Mouse (Mus musculus) embryonic facial prominence, embryonic 14.5 days (tissue): ENCODE data around the gene Tnfsf12. TPM values are rescaled to one million over a fixed set of nuclear protein-coding genes. Genes with fewer than 3 reads are reported as not detected.

Experiments used
- ATAC-seq: fragments of 200-750 bp; cut with Nextera tagmentation; 2 replicates; pipeline ENCODE4 v1.8.0; 2017; ENCODE audit warnings: low read depth, moderate number of reproducible peaks, moderate TSS enrichment
- DNase-seq: peaks from one replicate; pipeline ENCODE4 v3.0.0-alpha.2; 2015; ENCODE audit warnings: low spot score
- H3K27ac ChIP-seq: fragments of 300-500 bp; sonication (generic); replicated peaks from 2 replicates; pipeline ENCODE4 v1.5.1; 2014; ENCODE audit warnings: low read depth, mild to moderate bottlenecking, low read length, moderate library complexity
- H3K27me3 ChIP-seq: fragments of 300-500 bp; sonication (generic); replicated peaks from 2 replicates; pipeline ENCODE4 v1.6.1; 2014; ENCODE audit warnings: low read length; ENCODE audit not compliant: control insufficient read depth, insufficient read depth
- H3K36me3 ChIP-seq: fragments of 300-500 bp; sonication (generic); 2 replicates; pipeline ENCODE4 v1.6.1; 2014; ENCODE audit warnings: low read length, mixed read lengths; ENCODE audit not compliant: control insufficient read depth, insufficient read depth
- H3K4me1 ChIP-seq: fragments of 300-500 bp; sonication (generic); 2 replicates; pipeline ENCODE4 v1.6.1; 2014; ENCODE audit warnings: antibody characterized with exemption, low read length; ENCODE audit not compliant: control insufficient read depth, insufficient read depth
- H3K4me2 ChIP-seq: fragments of 300-500 bp; sonication (generic); 2 replicates; pipeline ENCODE4 v1.6.1; 2014; ENCODE audit warnings: low read depth, mild to moderate bottlenecking, low read length, moderate library complexity, mixed read lengths
- H3K4me3 ChIP-seq: fragments of 300-500 bp; sonication (generic); 2 replicates; pipeline ENCODE4 v1.5.1; 2014; ENCODE audit warnings: low read depth, mild to moderate bottlenecking, low read length
- H3K9ac ChIP-seq: fragments of 300-500 bp; sonication (generic); 2 replicates; pipeline ENCODE4 v1.6.1; 2014; ENCODE audit warnings: low read depth, mild to moderate bottlenecking, low read length, moderate library complexity, mixed read lengths
- H3K9me3 ChIP-seq: fragments of 300-500 bp; sonication (generic); 2 replicates; pipeline ENCODE4 v1.6.1; 2016; ENCODE audit warnings: low read length; ENCODE audit not compliant: control insufficient read depth
- WGBS: fragments of 180-500 bp; shearing (Covaris S2); extraction: QIAGEN DNeasy Blood & Tissue Kit; methylation state at CpG from one replicate; pipeline ENCODE4 v1.1.7; 2014; 5-methylcytosine and 5-hydroxymethylcytosine counted together
- polyA plus RNA-seq: library from polyadenylated mRNA; unstranded; fragments of >200 nt; fragmentation: Nextera tagmentation; extraction: Ambion mirVana; gene quantifications from 2 replicates; pipeline ENCODE4 v1.2.1, GENCODE M21; 2014

Gene Tnfsf12
- polyA plus RNA-seq, 1 experiment from 2014 or later, result 13.0 TPM

DNA sequence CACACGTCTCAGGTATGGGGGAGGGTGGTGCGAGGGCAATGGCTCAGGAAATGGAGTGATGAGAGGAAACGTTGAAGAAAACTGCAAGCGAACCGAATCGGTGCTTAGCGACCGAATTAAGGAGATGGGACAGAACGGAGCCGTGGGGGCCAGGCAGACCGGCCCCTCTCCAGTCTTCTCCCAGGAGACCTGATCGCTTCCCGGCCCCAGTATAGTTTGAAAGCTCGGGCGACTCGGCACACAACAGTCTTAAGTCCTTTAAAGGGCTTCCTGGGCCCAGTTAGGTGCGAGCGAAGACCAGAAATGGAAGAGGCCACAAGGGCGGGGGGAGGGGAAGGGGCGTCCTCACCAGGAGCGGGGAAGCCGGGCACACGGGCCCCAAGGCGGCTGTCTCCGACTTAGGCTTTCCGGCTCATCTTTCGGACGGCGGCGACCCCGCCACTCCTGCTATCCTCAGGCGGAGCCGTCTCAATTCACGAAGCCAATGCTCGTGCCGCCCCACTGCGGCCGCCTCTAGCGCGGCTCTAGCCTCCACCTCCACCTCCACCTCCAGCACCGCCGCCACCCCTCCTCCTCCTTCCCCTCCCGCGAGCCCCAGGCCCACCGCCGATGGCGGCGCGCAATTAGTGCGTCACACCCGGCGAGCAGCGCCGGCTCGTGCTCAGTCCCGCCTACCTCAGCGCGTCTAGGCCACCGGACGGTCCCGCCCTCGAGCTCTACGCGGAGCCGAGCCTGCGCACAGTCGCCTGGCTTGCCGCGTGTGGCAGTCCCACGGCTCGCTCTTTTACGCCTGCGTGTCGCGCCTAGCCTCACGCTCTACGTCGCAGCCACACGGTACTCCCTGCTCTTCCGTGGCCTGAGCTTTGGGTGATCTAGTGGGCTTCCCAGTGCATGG is 14.1 kb downstream of the Tnfsf12 start, which contains the start of gene Senp3:
Gene Senp3, minus strand, starts transcription at position 771 of the 895 bp plus-strand sequence.
- Histone ChIP-seq H3K27ac (peak within 1 kb of the TSS; percentile 97), H3K9ac (peak within 1 kb of the TSS; percentile 91), H3K4me2 (peak within 1 kb of the TSS; percentile 75), H3K4me1 (peaks cover 31% of the 10 kb centered on the region), H3K36me3 (peaks cover 35% of the 10 kb centered on the region), H3K27me3 (no peaks in the 10 kb centered on the region), H3K9me3 (no peaks in the 10 kb centered on the region), H3K4me3 (peak within 1 kb of the TSS; percentile 75)
- DNase-seq, result peak; percentile 98
- ATAC-seq, result peak; percentile 97
- WGBS, result under 1% methylated on average over 41 of the region's 80 CpGs

DNA sequence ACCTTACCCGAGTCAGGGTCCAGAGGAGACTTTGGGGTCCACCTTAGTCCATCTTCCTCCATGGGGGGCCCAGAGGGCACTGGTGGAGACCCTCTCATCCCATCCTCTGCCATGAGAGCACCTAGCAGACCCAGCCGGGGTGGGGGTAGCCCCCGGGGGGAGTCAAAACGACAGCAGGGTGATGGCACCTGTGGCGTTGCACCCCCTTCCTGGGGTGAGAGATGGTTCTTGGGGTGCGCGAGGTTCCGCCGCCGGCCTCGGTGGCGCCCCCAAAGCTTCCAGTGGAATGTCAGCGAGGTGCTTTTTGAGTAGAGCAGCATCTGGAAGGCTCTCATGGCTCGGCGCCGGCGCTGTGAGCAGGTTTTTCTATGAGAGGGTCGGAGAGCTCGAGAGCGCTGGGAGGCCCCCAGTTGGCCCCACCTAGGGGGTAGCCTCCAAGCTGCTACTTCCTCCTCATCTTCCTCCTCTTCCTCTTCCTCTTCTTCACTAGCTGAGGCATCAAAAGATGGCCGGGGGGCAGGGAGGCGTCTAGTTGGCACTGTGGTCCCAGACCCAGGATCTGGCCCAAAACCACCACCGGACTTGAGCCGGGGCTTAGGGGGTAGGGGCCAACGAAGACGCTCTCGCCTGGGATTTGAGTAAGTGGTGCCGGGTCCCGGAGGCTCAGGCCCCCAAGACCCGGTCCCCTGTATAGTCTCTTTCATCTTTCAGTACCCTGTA is 15.4 kb downstream of the Tnfsf12 start:
- Histone ChIP-seq H3K9me3 (no peaks in the 10 kb centered on the region), H3K4me3 (peak overlapping the region; percentile 75), H3K4me2 (peak overlapping the region; percentile 75), H3K4me1 (peaks cover 20% of the 10 kb centered on the region), H3K9ac (peak overlapping the region; percentile 91), H3K27me3 (no peaks in the 10 kb centered on the region), H3K36me3 (peaks cover 48% of the 10 kb centered on the region), H3K27ac (no peak overlapping the region)
- 87% methylated on average over 28 of the region's 30 CpGs for WGBS
- DNase-seq, result no peak
- no peak for ATAC-seq

- Histone ChIP-seq H3K27me3 (no peaks in the 10 kb centered on the region), H3K4me3 (no peak overlapping the region), H3K27ac (no peak overlapping the region), H3K4me1 (peaks cover 20% of the 10 kb centered on the region), H3K9ac (no peak overlapping the region), H3K4me2 (no peak overlapping the region), H3K36me3 (peaks cover 59% of the 10 kb centered on the region), H3K9me3 (no peaks in the 10 kb centered on the region)
- WGBS, result 96% methylated on average over 2 of the region's 2 CpGs
- no peak for ATAC-seq
- DNase-seq, result no peak
These were observed 16.5 kb downstream of the Tnfsf12 start for GRCm38 (mm10) chr11:69679144-69679543.

GRCm38 (mm10) chr11:69672211-69672706 is 23.4 kb downstream of the Tnfsf12 start, which contains the start of gene Eif4a1:
Gene Eif4a1 (minus strand): TSS chr11:69672423.
- Histone ChIP-seq H3K4me1 (peaks cover 12% of the 10 kb centered on the region), H3K9me3 (no peaks in the 10 kb centered on the region), H3K27me3 (no peaks in the 10 kb centered on the region), H3K36me3 (peaks cover 83% of the 10 kb centered on the region), H3K4me2 (peak within 1 kb of the TSS; percentile 97), H3K4me3 (peak within 1 kb of the TSS; percentile 100), H3K9ac (peak within 1 kb of the TSS; percentile 99), H3K27ac (peak within 1 kb of the TSS; percentile 99)
- ATAC-seq, result peak; percentile 97
- under 1% methylated on average over 36 of the region's 36 CpGs for WGBS
- DNase-seq, result peak; percentile 100

GRCm38 (mm10) chr11:69671726-69672124 is 23.9 kb downstream of the Tnfsf12 start:
- no peak for DNase-seq
- peak overlapping the region; percentile 99 for H3K9ac ChIP-seq
- no peaks in the 10 kb centered on the region for H3K9me3 ChIP-seq
- WGBS, result under 1% methylated on average over 36 of the region's 43 CpGs
- ATAC-seq, result 0 out of 2 replicates have a peak, but pooled peaks have one; percentile 0
- peak overlapping the region; percentile 100 for H3K4me3 ChIP-seq
- H3K4me1 ChIP-seq, result peaks cover 12% of the 10 kb centered on the region
- H3K27me3 ChIP-seq, result no peaks in the 10 kb centered on the region
- peak overlapping the region; percentile 99 for H3K27ac ChIP-seq
- H3K36me3 ChIP-seq, result peaks cover 81% of the 10 kb centered on the region
- H3K4me2 ChIP-seq, result peak overlapping the region; percentile 97

- Histone ChIP-seq H3K9ac (peak overlapping the region; percentile 99), H3K4me3 (peak overlapping the region; percentile 100), H3K27me3 (no peaks in the 10 kb centered on the region), H3K4me1 (peaks cover 12% of the 10 kb centered on the region), H3K27ac (peak overlapping the region; percentile 99), H3K9me3 (no peaks in the 10 kb centered on the region), H3K36me3 (peaks cover 81% of the 10 kb centered on the region), H3K4me2 (peak overlapping the region; percentile 97)
- peak; percentile 96 for DNase-seq
- peak; percentile 60 for ATAC-seq
- 1% methylated on average over 31 of the region's 61 CpGs for WGBS
These were observed 24.6 kb downstream of the Tnfsf12 start for GRCm38 (mm10) chr11:69670786-69671725.

DNA sequence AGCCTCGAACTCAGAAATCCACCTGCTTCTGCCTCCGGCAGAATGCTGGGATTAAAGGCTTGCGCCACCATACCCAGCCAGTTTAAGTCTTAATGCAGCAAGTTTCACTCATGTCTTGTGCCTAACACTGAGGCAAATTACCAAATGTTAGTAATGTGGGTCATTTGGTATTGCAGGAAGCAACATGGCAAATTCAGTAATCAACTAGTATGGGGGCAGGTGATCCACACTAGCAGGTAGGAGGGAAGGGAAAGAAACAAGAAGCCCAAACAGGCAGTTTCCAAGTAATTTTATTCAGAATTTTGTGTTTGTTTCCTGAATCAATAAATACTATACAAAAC is 29.0 kb downstream of the Tnfsf12 start:
- Histone ChIP-seq H3K4me1 (peaks cover 16% of the 10 kb centered on the region), H3K9ac (no peak overlapping the region), H3K4me2 (no peak overlapping the region), H3K36me3 (peaks cover 71% of the 10 kb centered on the region), H3K27ac (no peak overlapping the region), H3K9me3 (no peaks in the 10 kb centered on the region), H3K4me3 (no peak overlapping the region), H3K27me3 (no peaks in the 10 kb centered on the region)
- WGBS, result 86% methylated on average over 3 of the region's 3 CpGs
- no peak for DNase-seq
- ATAC-seq, result no peak
